In genomic region chr14:121417594-121417993, GRCm38 (mm10) we compare ENCODE assay signal across 9 mouse cellular contexts. TPM values are rescaled to one million over a fixed set of nuclear protein-coding genes. Genes with fewer than 3 reads are reported as not detected.
DNase-seq lines count a peak whose midpoint lies in the region; ATAC-seq lines count a peak whose summit lies in the region.
"Had no signal": no experiment of that assay in that cellular context is flagged by ENCODE, and none has a peak within 500 bp of the region (broad histone marks: within the 10 kb centered on the region; RNA-seq: fewer than 3 reads in every experiment).

No protein-coding gene starts in this region.

- 0 out of 2 replicates have a peak, but pooled peaks have one; percentile 34 for ATAC-seq in granulocyte monocyte progenitor cell, adult 5-6 weeks (replicated peaks; ENCODE audit: poor library complexity, severe bottlenecking)

- DNase-seq in gastrocnemius, postnatal 10 days, result peak; percentile 35
- no peak for DNase-seq in gastrocnemius, postnatal 14 days
- DNase-seq in lung, adult 18-20 months, result peak; percentile 47 to 55
- no peak for DNase-seq in lung, postnatal 25 days (ENCODE audit: low spot score)
- peak; percentile 66 for DNase-seq in urinary bladder, postnatal 25 days (ENCODE audit: low spot score)
- DNase-seq in spleen, postnatal 4 days (ENCODE audit: low spot score in 2 of 2), result no peak
- DNase-seq in c-Kit-positive CD71-positive TER-119-positive erythroid progenitor cells, embryonic 14.5 days (ENCODE audit: low spot score), result no peak
- DNase-seq: cerebellum, adult 11-12 months had no signal

- intact Hi-C loops in gastrocnemius, postnatal 14 days (cut with DNase I; ENCODE audit: low total_unique reads), result no loop called here

RNA-seq across cellular contexts. Expression of gene Stk24, which starts 37.8 kb away (rescaled TPM):
- total RNA-seq in gastrocnemius, postnatal 10 days (2021), result 10 to 100 TPM; 37.6 to 39.7 TPM
- 10 to 100 TPM; 24.7 to 29.7 TPM for total RNA-seq in gastrocnemius, postnatal 14 days (2021)
- total RNA-seq in granulocyte monocyte progenitor cell, adult 5-6 weeks (2014; fragmentation: Nextera tagmentation), result 87.1 and 141 TPM in 2 replicates
- total RNA-seq in granulocyte monocyte progenitor cell, adult 5-6 weeks (2017), result 63.5 and 70.6 TPM in 2 replicates

Comparison
In these comparisons a context has a peak if more than half of its experiments do, and no peak if none do; other contexts are left out.
1. DNase-seq: peak in gastrocnemius, postnatal 10 days (single experiment), lung, adult 18-20 months (2 of 2) and urinary bladder, postnatal 25 days (single experiment); none in gastrocnemius, postnatal 14 days (single experiment), lung, postnatal 25 days (single experiment), spleen, postnatal 4 days (0 of 2) and c-Kit-positive CD71-positive TER-119-positive erythroid progenitor cells, embryonic 14.5 days (single experiment).